Mouse (Mus musculus) embryo, embryonic 11.5 days (tissue): ENCODE measurements around the gene Gm6367.
"Not testable (repeated sequence)": the region's sequence is repeated elsewhere in the genome, so short reads cannot be mapped to it uniquely, and the experiment has no call there.

Experiments
- DNase-seq: peaks from one replicate; pipeline ENCODE4 v3.0.0-alpha.2; 2012; ENCODE audit warnings: low read depth, low spot score

The Gm6367 gene

DNA sequence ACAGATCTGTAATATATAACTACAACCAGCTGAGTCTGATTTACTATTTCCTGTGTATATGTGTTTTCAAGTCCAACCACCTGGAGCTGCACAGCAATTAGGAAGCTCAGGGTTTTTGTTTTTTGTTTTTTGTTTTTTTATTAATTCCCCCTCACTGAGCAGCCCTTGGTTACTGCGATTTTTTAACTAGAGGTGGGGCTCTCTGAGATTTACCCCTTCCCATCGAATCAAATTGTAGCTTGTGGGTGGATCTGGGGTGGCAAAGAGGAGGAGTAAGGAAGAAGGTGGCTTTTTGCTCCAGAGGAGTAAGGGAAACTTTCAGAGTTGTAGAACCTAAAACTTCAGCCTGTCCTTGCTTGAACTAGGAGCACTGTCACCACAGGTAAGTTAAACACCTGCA is at the start of gene Gm6367:
TSS of gene Gm6367 (plus strand) at position 301 of the 400 bp plus-strand sequence.
- DNase-seq, result not testable (repeated sequence)
